Mouse (Mus musculus) heart, adult 2 months (tissue): ENCODE results near the gene Slc12a6. TPM values are rescaled to one million over a fixed set of nuclear protein-coding genes. Genes with fewer than 3 reads are reported as not detected.

Experiments
- DNase-seq, 2 experiments: peaks; one replicate each; pipeline ENCODE4 v3.0.0; 2021
- H3K27ac ChIP-seq: fragments of 200-600 bp; 2 replicates; pipeline ENCODE4 v1.8.1; 2022
- H3K27me3 ChIP-seq: fragments of 200-500 bp; 2 replicates; pipeline ENCODE4 v1.6.1; 2012; ENCODE audit warnings: mild to moderate bottlenecking, low read length, inconsistent platforms, mixed read lengths; ENCODE audit not compliant: control insufficient read depth, insufficient read depth
- H3K36me3 ChIP-seq: fragments of 200-500 bp; 2 replicates; pipeline ENCODE4 v1.6.1; 2012; ENCODE audit warnings: low read length, inconsistent platforms; ENCODE audit not compliant: control insufficient read depth, insufficient read depth
- H3K4me1 ChIP-seq: fragments of 200-500 bp; 2 replicates; pipeline ENCODE4 v1.6.1; 2011; ENCODE audit warnings: low read length; ENCODE audit not compliant: control insufficient read depth, insufficient read depth
- H3K4me3 ChIP-seq: fragments of 200-600 bp; 2 replicates; pipeline ENCODE4 v1.8.1; 2022
- H3K79me2 ChIP-seq: fragments of 200-500 bp; replicated peaks from 2 replicates; pipeline ENCODE4 v1.6.1; 2012; ENCODE audit warnings: mild to moderate bottlenecking, inconsistent platforms, low read length, moderate library complexity, mixed read lengths; ENCODE audit not compliant: control insufficient read depth, insufficient read depth
- H3K9ac ChIP-seq: fragments of 200-500 bp; 2 replicates; pipeline ENCODE4 v1.6.1; 2012; ENCODE audit warnings: low read depth, mild to moderate bottlenecking, control low read depth, inconsistent platforms, low read length, mixed read lengths
- CTCF ChIP-seq: fragments of 200-600 bp; IDR thresholded peaks from 2 replicates; pipeline ENCODE4 v1.8.1; 2022; ENCODE audit warnings: antibody characterized with exemption, mild to moderate bottlenecking, moderate library complexity
- EP300 ChIP-seq: fragments of 200-500 bp; IDR thresholded peaks from 2 replicates; pipeline ENCODE4 v1.6.1; 2011; ENCODE audit warnings: low read depth, low read length, control low read depth; ENCODE audit not compliant: insufficient read depth
- POLR2A ChIP-seq: fragments of 200-500 bp; IDR thresholded peaks from 2 replicates; pipeline ENCODE4 v1.6.1; 2011; ENCODE audit warnings: mild to moderate bottlenecking, low read depth, low read length, control low read depth; ENCODE audit not compliant: insufficient read depth
- WGBS: fragments of 180-500 bp; shearing (Covaris S2); methylation state at CpG from one replicate; pipeline ENCODE4 v1.1.7; 2018; 5-methylcytosine and 5-hydroxymethylcytosine counted together
- intact Hi-C: fragments of 180-260 bp; cut with DNase I; formaldehyde crosslinking; loops from one replicate; pipeline ENCODE4 v1.15.1; 2025
- polyA plus RNA-seq: library from polyadenylated mRNA; depleted of rRNA; stranded (reverse); fragments of >200 nt; gene quantifications from 2 replicates; pipeline ENCODE4 v1.2.3, GENCODE M21; 2012
- total RNA-seq, 2 experiments: library from RNA; stranded (reverse); gene quantifications; 2 replicates each; pipeline ENCODE4 v1.2.3; 2021

Gene Slc12a6
- total and polyA plus RNA-seq, 3 experiments = 23.2 to 32.9 (median 31.1) TPM

DNA sequence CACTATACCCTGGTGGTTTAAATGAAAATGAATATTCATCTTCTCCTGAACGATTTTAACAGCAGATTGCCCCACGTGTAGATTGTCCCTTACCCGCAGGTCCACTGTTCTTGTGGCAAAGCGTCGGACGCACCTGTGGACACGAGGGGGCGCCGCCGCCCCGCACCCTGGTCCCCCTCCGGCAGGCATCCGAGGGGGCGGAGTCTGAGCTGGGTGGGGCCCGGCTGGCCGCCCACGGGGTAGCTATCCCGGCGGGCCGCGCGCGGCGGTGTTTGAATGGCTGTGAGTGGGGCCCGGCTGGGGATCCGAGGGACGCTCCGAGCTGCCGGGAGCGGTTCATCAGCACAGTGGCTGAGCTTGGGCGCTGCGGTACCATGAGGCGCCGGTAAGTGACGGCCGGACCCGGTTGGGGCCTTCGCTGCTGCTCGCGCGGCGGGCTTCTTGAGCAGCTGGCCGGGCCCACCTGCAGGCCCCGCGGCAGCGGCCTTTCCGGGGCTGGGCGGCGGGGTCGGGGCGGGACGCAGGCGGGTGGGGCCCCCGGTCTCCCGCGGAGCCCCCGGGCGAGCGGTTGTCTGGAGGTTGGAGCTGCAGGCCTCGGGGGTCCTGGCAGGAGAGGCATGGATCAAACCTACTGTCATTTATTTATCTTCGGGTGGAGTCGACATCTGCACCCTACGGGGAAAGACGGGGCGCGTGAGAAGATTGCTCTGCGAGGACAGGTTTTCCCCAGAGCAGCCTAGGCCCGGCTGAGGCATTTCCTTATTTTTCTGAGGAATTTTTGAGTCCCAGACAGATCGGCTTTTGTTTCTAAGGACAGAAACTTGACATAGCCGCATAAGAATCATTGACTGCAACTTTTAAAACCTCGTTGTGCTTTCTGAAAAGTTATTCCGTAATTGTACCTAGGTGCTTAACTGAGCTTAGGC, 113.6 kb downstream of the Slc12a6 start, which contains the start of gene Katnbl1:
Gene Katnbl1 (plus strand): TSS at position 239 of the 926 bp plus-strand sequence.
- peak; percentile 79 for TF ChIP-seq EP300
- peak; percentile 99 for TF ChIP-seq CTCF
- peak; percentile 29; the same call in 1 of the 2 replicates for TF ChIP-seq POLR2A
- Histone ChIP-seq H3K4me3 (peak within 1 kb of the TSS; percentile 74), H3K27ac (peak within 1 kb of the TSS; percentile 71), H3K79me2 (peaks cover 3% of the 10 kb centered on the region; the same call in 1 of the 2 replicates), H3K36me3 (peaks cover 8% of the 10 kb centered on the region), H3K4me1 (peaks cover 3% of the 10 kb centered on the region), H3K27me3 (no peaks in the 10 kb centered on the region), H3K9ac (peak within 1 kb of the TSS; percentile 96)
- peak; percentile 95 to 97 for DNase-seq
- intact Hi-C loops = loop anchor here (1.0 to 2.0 kb wide), 2 partner anchors 76 to 102 kb away; partner anchors contain the start of gene Emc7
- WGBS = under 1% methylated on average over 72 of the region's 72 CpGs

DNA sequence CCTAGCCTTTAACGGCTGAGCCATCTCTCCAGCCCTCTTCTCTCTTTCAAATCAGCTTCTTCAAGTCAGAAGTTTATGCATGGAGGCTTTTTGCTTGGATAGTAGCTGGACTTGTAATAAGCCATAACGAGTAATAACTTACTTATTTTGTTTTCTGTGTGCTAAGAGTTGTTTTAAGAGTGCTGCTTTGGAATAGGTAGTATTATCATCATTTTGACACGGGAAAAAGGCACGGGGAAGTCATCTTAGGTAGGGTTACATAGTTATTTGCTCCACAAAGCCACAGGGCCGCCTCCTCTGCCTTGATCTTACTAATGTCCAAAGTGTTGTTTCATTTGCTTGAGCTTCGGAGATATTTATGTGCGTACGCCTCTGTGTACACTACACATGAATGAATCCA, 114.5 kb downstream of the Slc12a6 start:
- Histone ChIP-seq H3K27me3 (no peaks in the 10 kb centered on the region), H3K4me1 (peaks cover 2% of the 10 kb centered on the region), H3K36me3 (peaks cover 8% of the 10 kb centered on the region), H3K27ac (no peak overlapping the region; the same call in 1 of the 2 replicates), H3K9ac (no peak overlapping the region; the same call in 1 of the 2 replicates), H3K4me3 (peak overlapping the region; percentile 74), H3K79me2 (peaks cover 3% of the 10 kb centered on the region; the same call in 1 of the 2 replicates)
- no peak for DNase-seq
- TF ChIP-seq POLR2A (no peak), EP300 (no peak), CTCF (no peak)
- intact Hi-C loops = no loop called here
- 30% methylated on average over 8 of the region's 8 CpGs for WGBS

DNA sequence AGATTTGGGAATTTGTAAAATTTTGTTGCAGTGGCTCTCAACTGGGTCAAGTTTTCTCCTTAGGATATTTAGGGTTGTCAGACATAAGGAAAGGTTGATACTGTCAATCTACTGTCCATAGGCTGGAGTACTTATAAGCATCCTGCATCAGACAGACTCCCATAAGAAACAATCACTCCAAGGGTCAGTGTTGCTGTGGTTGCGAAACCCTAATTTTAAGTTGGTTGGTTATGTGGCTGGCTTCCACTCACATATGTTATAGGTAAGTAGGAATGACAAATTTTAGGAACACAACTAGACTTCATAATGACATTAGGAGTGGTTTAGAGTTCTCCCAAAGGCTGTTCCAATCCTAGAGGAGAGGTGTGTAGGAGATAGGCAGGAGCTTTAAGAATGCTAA, 115.6 kb downstream of the Slc12a6 start:
- no peak overlapping the region for H3K4me3 ChIP-seq
- H3K9ac ChIP-seq = no peak overlapping the region
- no peak for DNase-seq
- no peak for TF ChIP-seq CTCF
- no peak for TF ChIP-seq POLR2A
- TF ChIP-seq EP300 = no peak
- 98% methylated on average over 1 of the region's 1 CpGs for WGBS
- no peaks in the 10 kb centered on the region for H3K27me3 ChIP-seq
- H3K4me1 ChIP-seq = peaks cover 3% of the 10 kb centered on the region
- H3K36me3 ChIP-seq = peaks cover 8% of the 10 kb centered on the region
- peaks cover 5% of the 10 kb centered on the region for H3K79me2 ChIP-seq
- H3K27ac ChIP-seq = no peak overlapping the region
- intact Hi-C loops = no loop called here

DNA sequence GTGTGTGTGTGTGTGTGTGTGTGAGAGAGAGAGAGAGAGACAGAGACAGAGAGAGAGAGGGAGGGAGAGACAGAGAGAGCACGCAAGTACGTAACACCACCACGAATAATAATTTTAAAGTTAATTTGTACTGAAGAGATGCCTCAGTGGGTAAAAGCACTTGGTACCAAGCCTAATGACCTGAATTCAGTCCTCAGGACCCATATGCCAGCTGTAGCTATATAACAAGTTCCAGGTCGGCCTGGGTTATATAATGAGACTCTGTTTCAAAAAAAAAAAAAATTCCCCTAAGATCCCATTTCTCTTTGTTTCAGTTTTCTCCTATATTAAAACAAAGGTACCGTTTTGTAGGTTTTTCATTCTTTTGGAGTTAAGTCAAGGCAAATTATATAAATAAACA, 125.2 kb downstream of the Slc12a6 start:
- Histone ChIP-seq H3K79me2 (peaks cover 4% of the 10 kb centered on the region), H3K36me3 (no peaks in the 10 kb centered on the region; the same call in 1 of the 2 replicates), H3K9ac (no peak overlapping the region), H3K27me3 (no peaks in the 10 kb centered on the region), H3K4me1 (peaks cover 1% of the 10 kb centered on the region; the same call in 1 of the 2 replicates), H3K4me3 (no peak overlapping the region), H3K27ac (no peak overlapping the region)
- TF ChIP-seq EP300 (no peak), CTCF (no peak), POLR2A (no peak)
- no peak for DNase-seq
- 86% methylated on average over 5 of the region's 5 CpGs for WGBS
- intact Hi-C loops = no loop called here

DNA sequence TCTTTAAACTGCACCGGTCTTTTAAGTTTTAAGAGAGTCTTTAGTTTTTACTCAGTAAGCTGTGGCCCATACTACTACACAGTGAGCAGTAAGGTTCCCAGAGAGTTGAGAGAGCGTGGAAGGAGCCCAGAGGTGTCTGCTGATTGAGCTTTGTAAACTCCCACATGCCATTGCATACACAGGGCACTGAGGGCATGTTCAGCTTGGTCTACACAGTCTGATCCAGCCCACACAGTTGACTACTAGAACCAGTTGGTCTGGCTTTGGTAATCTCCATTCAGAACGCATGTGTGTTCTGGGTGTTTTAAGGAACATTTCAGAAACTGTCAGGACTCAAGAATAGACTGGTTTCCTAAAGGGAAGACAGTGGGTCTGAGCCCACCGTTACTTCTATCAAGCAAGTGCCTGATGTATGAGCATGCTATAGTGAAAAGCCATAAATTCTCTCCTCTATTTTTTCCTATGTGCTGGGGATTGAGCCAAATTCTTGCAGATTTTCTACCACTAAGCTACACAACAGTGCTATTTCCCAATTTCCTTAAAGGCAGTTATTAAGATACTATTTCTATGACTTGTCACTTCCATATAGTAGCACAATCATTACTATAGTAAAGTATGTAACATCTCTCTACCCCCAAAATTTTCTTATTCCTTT, 125.8 kb downstream of the Slc12a6 start:
- intact Hi-C loops = no loop called here
- Histone ChIP-seq H3K4me3 (no peak overlapping the region), H3K9ac (no peak overlapping the region), H3K79me2 (peaks cover 4% of the 10 kb centered on the region), H3K4me1 (peaks cover 1% of the 10 kb centered on the region), H3K27ac (no peak overlapping the region), H3K27me3 (no peaks in the 10 kb centered on the region), H3K36me3 (peaks cover under 1% of the 10 kb centered on the region)
- no peak for DNase-seq
- no peak for TF ChIP-seq CTCF
- no peak for TF ChIP-seq POLR2A
- no peak for TF ChIP-seq EP300
- 83% methylated on average over 4 of the region's 4 CpGs for WGBS
